Mouse (Mus musculus) erythroblast, adult 5-6 weeks (primary cell): ENCODE data around the gene Tsen34. TPM values are rescaled to one million over a fixed set of nuclear protein-coding genes. Genes with fewer than 3 reads are reported as not detected.
A peak's percentile ranks its signal among the peaks of the same experiment; 100 is the strongest.
"Not testable (repeated sequence)": the region's sequence is repeated elsewhere in the genome, so short reads cannot be mapped to it uniquely, and the experiment has no call there.

Source experiments
- ATAC-seq: replicated peaks from 2 replicates; pipeline ENCODE4 v1.8.0; 2016; ENCODE audit warnings: moderate number of reproducible peaks, mild to moderate bottlenecking, moderate TSS enrichment, inconsistent platforms; ENCODE audit not compliant: poor library complexity, low FRiP score, severe bottlenecking
- total RNA-seq, 2 experiments: library from RNA; stranded (forward) in 1 of 2; stranded (reverse) in 1 of 2; fragments of 150-400 nt in 1 of 2; fragments of 200-764, 138-1000 nt in 1 of 2; gene quantifications; 2 replicates each; pipeline versions ENCODE4 v1.2.3 to v1.2.4; 2015 to 2017; ENCODE audit warnings: low replicate concordance in 2 of 2

Gene Tsen34
- total RNA-seq, 2 experiments from 2014 or later, result 1.2 to 3.2 TPM

DNA sequence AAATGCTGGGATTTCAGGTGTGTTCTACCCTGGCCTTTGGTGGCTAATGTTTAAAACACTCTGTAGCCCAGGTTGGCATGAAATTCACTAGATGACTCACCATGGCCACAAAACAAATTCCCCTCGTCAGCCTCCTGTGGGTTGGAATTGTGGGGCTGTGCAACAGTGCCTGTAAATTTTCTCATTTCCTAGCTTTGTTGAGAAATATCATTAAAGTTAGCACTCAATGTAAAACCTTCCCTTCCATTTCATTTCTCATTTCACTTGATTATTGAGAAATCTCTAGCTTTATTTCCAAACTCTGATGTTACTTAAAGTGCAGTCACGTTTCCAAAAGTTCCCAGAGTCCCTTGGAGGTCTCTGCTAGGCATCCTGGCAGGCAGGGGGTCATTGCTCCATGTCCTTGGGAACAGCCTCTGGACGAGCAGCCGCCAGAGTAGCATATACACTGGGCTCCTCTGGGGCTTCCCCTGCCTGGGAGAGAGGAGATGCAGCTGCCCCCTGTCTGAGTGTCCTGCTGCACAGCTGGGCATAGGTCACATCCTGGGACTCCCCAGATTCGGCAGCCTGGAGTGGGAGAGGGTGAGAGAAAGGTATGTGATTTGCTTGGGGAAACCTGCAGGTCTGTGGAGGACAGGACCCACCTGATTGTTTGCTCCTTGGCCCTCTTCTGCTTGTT, 19.7 kb downstream of the Tsen34 start:
- ATAC-seq, result no peak

DNA sequence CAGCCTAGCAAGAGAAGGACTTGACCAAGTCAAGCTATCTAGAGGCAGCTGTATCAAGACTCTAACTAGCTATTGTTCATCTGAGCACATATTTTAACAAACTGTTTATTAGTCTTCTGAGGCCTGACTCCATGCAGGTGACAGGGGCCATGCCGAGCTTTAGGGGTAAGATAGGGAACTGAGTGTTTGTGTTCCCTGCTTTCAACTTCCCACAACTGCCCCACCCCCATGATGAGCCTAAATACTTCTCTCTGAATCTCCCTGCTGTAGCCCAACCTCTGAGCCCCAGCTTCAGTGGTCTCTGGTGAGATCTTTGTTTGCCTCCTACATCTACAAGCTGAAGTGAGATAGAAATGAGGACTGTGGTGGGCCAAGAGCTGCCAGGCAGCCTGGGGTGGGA, 22.6 kb downstream of the Tsen34 start:
- ATAC-seq, result 0 out of 2 replicates have a peak, but pooled peaks have one; percentile 43

DNA sequence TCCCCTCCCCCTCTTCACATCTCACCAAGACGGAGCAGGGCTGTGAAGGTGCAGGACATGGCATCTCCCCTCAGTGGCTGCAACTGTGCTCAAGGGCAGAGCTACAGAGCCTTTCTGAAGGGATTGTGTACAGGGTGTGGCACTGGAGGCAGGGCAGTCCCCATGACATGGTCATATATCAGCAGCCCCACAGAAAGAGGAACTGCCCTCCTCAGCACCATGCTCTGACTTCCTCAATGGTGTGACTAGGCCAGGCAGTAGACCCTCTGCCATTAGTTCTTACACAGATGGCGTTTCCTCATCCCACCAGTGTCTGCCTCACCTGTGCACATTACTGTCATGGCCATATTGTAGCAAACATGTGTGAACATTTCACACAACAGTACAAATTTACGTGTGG, 27.6 kb downstream of the Tsen34 start, which contains the start of gene Pirb:
TSS of gene Pirb (minus strand) at position 124 of the 400 bp plus-strand sequence.
- ATAC-seq, result not testable (repeated sequence)

DNA sequence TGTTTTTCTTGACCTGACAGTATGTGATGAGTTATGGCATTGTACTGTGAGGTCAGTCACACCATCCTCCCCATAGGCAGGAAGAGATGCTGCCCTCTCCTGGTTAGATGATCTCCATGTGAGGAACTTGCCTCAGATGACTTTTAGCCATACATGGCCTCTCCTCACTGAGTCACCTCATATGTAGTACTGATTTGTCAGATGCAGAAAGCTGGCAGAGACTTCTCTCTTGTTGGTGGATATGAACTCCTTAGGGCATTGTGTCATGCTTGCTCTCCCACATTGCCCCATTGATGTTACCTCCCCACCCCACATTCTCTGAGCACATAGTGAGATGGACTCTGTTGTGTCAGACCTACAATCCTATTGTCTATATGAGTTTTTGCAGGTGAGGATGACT, 32.8 kb downstream of the Tsen34 start:
- ATAC-seq, result not testable (repeated sequence)

DNA sequence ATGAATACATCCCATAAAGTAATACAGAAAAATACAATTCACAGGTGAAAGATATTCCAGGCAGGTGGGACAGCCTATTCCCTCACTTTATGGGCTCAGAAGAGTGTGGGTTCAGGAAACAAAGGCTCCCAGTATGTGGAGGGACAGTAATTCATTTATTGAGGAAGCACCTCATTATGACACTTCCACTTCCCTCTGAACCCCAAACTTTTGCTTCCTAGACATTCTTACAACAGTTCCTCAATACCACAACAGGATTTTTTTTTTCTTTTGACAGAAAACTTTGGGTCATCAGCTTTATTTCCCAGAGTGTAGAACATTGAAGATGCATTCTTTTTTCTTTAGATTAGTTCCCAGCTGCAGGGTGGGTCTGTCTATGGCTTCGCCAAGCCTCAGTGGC, 40.0 kb downstream of the Tsen34 start:
- ATAC-seq, result not testable (repeated sequence)

Other genes starting within 250 kb of the Tsen34 start
- 0.63 TPM in 1 of 2 replicates, not detected in the other for gene Tarm1, start 190.2 kb upstream of the Tsen34 start, total RNA-seq (2015; ENCODE audit: low replicate concordance)
- 0.34 and 1.8 TPM in 2 replicates for gene Tarm1, start 190.2 kb upstream of the Tsen34 start, total RNA-seq (2017; ENCODE audit: low replicate concordance)
- gene Oscar, start 76.7 kb upstream of the Tsen34 start, total RNA-seq (2015; ENCODE audit: low replicate concordance), result not detected in 2 replicates
- not detected in 2 replicates for gene Oscar, start 76.7 kb upstream of the Tsen34 start, total RNA-seq (2017; ENCODE audit: low replicate concordance)
- gene Ndufa3, start 75.5 kb upstream of the Tsen34 start, total RNA-seq (2015; ENCODE audit: low replicate concordance), result 136 and 146 TPM in 2 replicates
- gene Ndufa3, start 75.5 kb upstream of the Tsen34 start, total RNA-seq (2017; ENCODE audit: low replicate concordance), result 46.0 and 54.0 TPM in 2 replicates
- gene Tfpt, start 62.9 kb upstream of the Tsen34 start, total RNA-seq (2015; ENCODE audit: low replicate concordance), result 4.2 and 4.6 TPM in 2 replicates
- 15.4 and 15.5 TPM in 2 replicates for gene Tfpt, start 62.9 kb upstream of the Tsen34 start, total RNA-seq (2017; ENCODE audit: low replicate concordance)
- 8.8 and 10.4 TPM in 2 replicates for gene Prpf31, start 62.9 kb upstream of the Tsen34 start, total RNA-seq (2015; ENCODE audit: low replicate concordance)
- gene Prpf31, start 62.9 kb upstream of the Tsen34 start, total RNA-seq (2017; ENCODE audit: low replicate concordance), result 9.5 and 16.4 TPM in 2 replicates
- 80.9 and 94.9 TPM in 2 replicates for gene Cnot3, start 47.6 kb upstream of the Tsen34 start, total RNA-seq (2015; ENCODE audit: low replicate concordance)
- gene Cnot3, start 47.6 kb upstream of the Tsen34 start, total RNA-seq (2017; ENCODE audit: low replicate concordance), result 15.2 and 20.4 TPM in 2 replicates
- gene Leng1, start 27.0 kb upstream of the Tsen34 start, total RNA-seq (2015; ENCODE audit: low replicate concordance), result 1.5 and 5.0 TPM in 2 replicates
- gene Leng1, start 27.0 kb upstream of the Tsen34 start, total RNA-seq (2017; ENCODE audit: low replicate concordance), result 1.7 and 2.6 TPM in 2 replicates
- gene Tmc4, start 15.3 kb upstream of the Tsen34 start, total RNA-seq (2015; ENCODE audit: low replicate concordance), result 0.63 TPM in 1 of 2 replicates, not detected in the other
- 2.1 and 3.6 TPM in 2 replicates for gene Tmc4, start 15.3 kb upstream of the Tsen34 start, total RNA-seq (2017; ENCODE audit: low replicate concordance)
- 22.8 and 27.7 TPM in 2 replicates for gene Mboat7, start 660 bp downstream of the Tsen34 start, total RNA-seq (2015; ENCODE audit: low replicate concordance)
- 6.1 and 8.4 TPM in 2 replicates for gene Mboat7, start 660 bp downstream of the Tsen34 start, total RNA-seq (2017; ENCODE audit: low replicate concordance)
- gene Rps9, start 11.1 kb downstream of the Tsen34 start, total RNA-seq (2015; ENCODE audit: low replicate concordance), result 418 and 419 TPM in 2 replicates
- 230 and 442 TPM in 2 replicates for gene Rps9, start 11.1 kb downstream of the Tsen34 start, total RNA-seq (2017; ENCODE audit: low replicate concordance)
- gene Pirb, start 27.5 kb downstream of the Tsen34 start, total RNA-seq (2015; ENCODE audit: low replicate concordance), result 44.4 and 48.7 TPM in 2 replicates
- gene Pirb, start 27.5 kb downstream of the Tsen34 start, total RNA-seq (2017; ENCODE audit: low replicate concordance), result 10.7 and 16.3 TPM in 2 replicates
- 2.1 TPM in 1 of 2 replicates, not detected in the other for gene Gm15448, start 132.8 kb downstream of the Tsen34 start, total RNA-seq (2015; ENCODE audit: low replicate concordance)
- 1.6 and 3.8 TPM in 2 replicates for gene Gm15448, start 132.8 kb downstream of the Tsen34 start, total RNA-seq (2017; ENCODE audit: low replicate concordance)
- gene Pira2, start 152.2 kb downstream of the Tsen34 start, total RNA-seq (2015; ENCODE audit: low replicate concordance), result 11.3 and 12.5 TPM in 2 replicates
- 7.4 and 7.9 TPM in 2 replicates for gene Pira2, start 152.2 kb downstream of the Tsen34 start, total RNA-seq (2017; ENCODE audit: low replicate concordance)
- gene Gm14548, start 205.3 kb downstream of the Tsen34 start, total RNA-seq (2015; ENCODE audit: low replicate concordance), result 7.5 and 8.8 TPM in 2 replicates
- gene Gm14548, start 205.3 kb downstream of the Tsen34 start, total RNA-seq (2017; ENCODE audit: low replicate concordance), result 7.4 and 8.4 TPM in 2 replicates
- 13.6 and 20.8 TPM in 2 replicates for gene Lilra6, start 222.6 kb downstream of the Tsen34 start, total RNA-seq (2015; ENCODE audit: low replicate concordance)
- gene Lilra6, start 222.6 kb downstream of the Tsen34 start, total RNA-seq (2017; ENCODE audit: low replicate concordance), result 3.1 and 3.9 TPM in 2 replicates